Mouse (Mus musculus) cerebellum, adult 2 months (tissue): ENCODE data around the gene Rbms3.

Experiments used
- CTCF ChIP-seq: fragments of 200-500 bp; IDR thresholded peaks from 2 replicates; pipeline ENCODE4 v1.5.1; 2011; ENCODE audit warnings: low read depth, mild to moderate bottlenecking, control low read depth, low read length, moderate library complexity, borderline replicate concordance; ENCODE audit not compliant: insufficient read depth
- POLR2A ChIP-seq: fragments of 200-500 bp; IDR thresholded peaks from 2 replicates; pipeline ENCODE4 v1.6.1; 2011; ENCODE audit warnings: low read length, control low read depth, borderline replicate concordance; ENCODE audit not compliant: insufficient read depth

DNA sequence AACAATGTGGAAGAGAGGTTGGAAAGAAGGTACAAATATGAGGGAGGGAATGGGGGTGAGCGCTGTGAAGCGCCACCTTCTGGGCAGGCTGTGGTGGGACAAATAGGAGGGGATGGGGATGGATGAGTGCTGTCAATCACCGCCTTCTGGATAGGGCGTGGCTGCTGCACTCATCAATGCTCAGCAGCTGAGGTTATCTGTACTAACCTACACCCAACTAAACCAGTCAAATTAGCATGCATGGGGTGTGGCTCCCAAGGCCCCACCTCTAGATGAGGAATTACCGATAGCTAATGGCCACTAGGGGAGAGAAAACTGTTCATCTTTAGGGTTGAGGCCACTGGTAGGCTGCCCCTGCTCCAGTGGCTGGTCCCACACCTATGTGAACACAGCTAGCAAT is 274.2 kb downstream of the Rbms3 start:
- TF ChIP-seq CTCF (no peak), POLR2A (no peak)
